Mouse (Mus musculus) spleen, adult 2 months (tissue): Measurements from ENCODE around the gene Mamdc2.
"Not testable (repeated sequence)": the region's sequence is repeated elsewhere in the genome, so short reads cannot be mapped to it uniquely, and the experiment has no call there.

Experiments
- CTCF ChIP-seq: fragments of 200-500 bp; IDR thresholded peaks from 2 replicates; pipeline ENCODE4 v1.5.1; 2011; ENCODE audit warnings: mild to moderate bottlenecking, inconsistent platforms; ENCODE audit not compliant: insufficient read depth, insufficient read length, insufficient replicate concordance; ENCODE audit errors: extremely low read depth
- POLR2A ChIP-seq: fragments of 200-500 bp; IDR thresholded peaks from 2 replicates; pipeline ENCODE4 v1.6.1; 2011; ENCODE audit warnings: low read depth, low read length, inconsistent platforms

GRCm38 (mm10) chr19:23490703-23491102 is 42.5 kb upstream of the Mamdc2 start:
- TF ChIP-seq POLR2A, CTCF: not testable (repeated sequence)
